Mouse (Mus musculus): ENCODE data around the gene Smim4. TPM values are rescaled to one million over a fixed set of nuclear protein-coding genes. Genes with fewer than 3 reads are reported as not detected.

The Smim4 gene
- total RNA-seq, 2 experiments from 2014 or later: 33.4 to 36.1 TPM

DNA sequence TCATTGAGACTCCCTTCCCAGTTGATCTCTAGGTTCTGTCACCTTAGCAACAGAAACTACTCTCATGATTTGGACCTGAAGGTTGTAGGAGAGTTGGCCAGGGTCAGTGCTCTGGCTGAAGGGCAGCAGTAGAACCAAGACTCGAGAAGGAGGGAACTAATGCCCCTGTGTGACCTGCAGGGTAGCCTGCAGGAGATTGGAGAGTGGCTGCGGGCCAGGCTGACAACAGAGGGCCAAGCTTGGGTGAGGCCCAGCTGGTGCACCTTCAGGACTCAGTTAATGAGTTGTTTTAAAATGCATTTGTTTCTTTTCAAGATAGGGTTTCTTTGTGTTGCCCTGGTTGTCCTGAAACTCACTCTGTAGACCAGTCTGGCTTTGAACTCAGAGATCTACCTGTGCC is 36.3 kb upstream of the Smim4 start:
- Histone ChIP-seq H3K4me3 (no peak overlapping the region), H3K27ac (no peak overlapping the region; the same call in 1 of the 2 replicates)
- intact Hi-C loops (cut with DNase I): no loop called here
- no peak for TF ChIP-seq CTCF (IDR thresholded peaks at IDR 0.05)
- DNase-seq: no peak

DNA sequence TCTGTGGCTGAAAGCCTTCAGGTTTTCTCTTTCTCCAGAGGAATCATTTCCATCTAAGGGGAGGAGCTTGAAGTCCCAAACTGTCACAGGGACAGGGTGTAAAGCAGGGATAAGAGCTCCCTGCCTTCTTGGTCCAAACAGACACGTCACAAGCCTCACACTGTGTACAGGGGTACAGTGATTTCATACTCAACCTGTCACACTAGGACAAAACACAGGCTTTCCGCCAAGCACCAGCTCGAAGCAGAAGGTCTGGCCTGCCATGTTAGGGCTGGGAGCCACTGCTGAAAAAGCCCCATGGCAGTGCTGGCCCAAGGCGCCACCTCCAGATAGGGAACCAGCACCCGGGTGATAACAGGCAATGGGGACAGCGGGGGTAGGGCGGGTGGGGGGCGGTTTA is 35.3 kb upstream of the Smim4 start:
- Histone ChIP-seq H3K4me3 (no peak overlapping the region), H3K27ac (no peak overlapping the region)
- TF ChIP-seq CTCF (IDR thresholded peaks at IDR 0.05): no peak
- no peak for DNase-seq
- intact Hi-C loops (cut with DNase I): no loop called here

DNA sequence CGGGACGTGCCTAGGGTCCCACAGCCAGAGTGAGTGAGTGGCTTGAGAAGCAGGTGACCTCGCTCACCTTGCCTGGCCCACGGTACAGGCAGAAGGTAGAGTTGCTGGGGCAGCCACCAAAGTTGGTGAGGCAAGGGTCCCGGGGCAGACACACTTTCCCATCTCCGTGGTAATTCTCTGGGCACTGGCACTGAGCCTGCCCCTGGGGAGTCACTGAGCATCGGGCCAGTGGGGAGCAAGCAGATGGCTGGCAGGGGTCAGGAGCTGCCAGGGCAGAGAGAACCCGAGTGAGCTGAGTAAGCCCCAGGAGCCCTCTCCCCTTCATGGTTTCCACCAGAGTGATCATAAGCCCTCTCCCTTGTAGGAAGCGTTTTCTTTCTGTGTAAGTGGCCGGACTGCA is 32.9 kb upstream of the Smim4 start:
- TF ChIP-seq CTCF (IDR thresholded peaks at IDR 0.05): no peak
- intact Hi-C loops (cut with DNase I): no loop called here
- Histone ChIP-seq H3K4me3 (no peak overlapping the region), H3K27ac (no peak overlapping the region)
- no peak for DNase-seq

DNA sequence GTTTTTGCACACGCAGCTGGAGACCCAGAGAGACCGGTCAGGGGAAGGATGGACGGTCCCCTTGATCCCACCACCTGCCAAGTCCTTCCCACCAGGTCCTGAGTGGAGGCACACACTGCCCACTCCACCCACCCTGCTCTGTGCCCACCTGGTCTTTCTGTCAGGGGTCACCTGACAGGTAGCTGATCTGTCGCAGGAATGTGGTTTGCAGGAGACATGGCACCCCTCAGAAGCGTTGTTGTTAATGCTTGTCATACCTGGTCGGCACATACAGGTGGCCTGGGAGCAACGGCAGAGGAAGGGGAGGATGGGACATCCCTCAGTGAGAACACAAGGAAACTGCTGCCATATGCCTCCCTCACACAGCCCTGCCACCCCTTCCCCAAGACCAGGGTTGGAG is 32.4 kb upstream of the Smim4 start:
- Histone ChIP-seq H3K27ac (no peak overlapping the region), H3K4me3 (no peak overlapping the region)
- no peak for TF ChIP-seq CTCF (IDR thresholded peaks at IDR 0.05)
- DNase-seq: no peak
- intact Hi-C loops (cut with DNase I): no loop called here

DNA sequence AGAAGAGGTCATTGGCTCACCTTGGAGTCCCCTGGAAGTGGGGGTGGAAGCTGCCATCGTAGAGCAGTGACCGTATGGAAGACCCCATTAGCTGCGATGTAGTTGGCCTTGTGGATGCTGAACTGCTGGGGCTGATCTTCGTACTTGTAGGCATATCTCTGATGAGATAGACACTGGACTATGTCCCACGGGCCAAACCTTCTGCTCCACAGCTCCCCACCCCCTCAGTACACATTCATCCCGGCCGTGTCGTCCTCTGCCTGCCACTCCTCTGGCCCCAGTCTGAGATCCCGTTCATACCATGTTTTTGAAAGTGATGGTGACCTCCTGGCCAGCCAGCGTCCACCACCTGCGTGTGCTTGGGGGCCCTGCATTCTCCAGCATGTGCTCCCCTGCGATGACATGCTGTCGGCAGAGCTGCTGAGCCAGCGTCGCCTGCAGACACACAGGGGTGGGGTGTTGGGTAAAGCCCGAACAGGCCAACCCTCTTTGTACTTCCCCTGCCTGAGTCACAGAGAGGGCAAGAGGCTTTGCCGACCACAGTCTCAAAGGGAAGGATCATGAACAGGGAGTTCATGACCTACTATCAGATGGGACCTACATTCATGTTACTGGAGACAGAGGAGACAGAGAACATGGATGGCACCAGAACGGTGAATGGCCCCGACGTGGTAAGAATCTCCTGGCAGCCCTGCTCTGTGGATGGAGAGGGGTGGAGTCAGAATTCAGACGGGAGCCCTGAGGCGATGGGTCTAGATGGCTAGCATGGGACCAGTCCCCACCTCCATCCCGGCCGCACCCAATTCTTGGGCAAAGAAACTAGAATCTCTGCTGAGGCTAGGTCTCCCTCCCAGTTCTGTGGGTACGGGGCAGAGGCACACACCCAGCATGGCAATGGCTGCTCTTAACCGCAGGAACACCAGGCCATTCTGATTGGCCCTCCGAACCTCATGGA is 31.7 kb upstream of the Smim4 start:
- DNase-seq: no peak
- no peak overlapping the region for H3K27ac ChIP-seq
- intact Hi-C loops (cut with DNase I): no loop called here
- TF ChIP-seq CTCF (IDR thresholded peaks at IDR 0.05): no peak
- H3K4me3 ChIP-seq: no peak overlapping the region

GRCm38 (mm10) chr14:31145694-31146093 is 16.9 kb upstream of the Smim4 start:
- DNase-seq: no peak
- no peak for TF ChIP-seq CTCF (IDR thresholded peaks at IDR 0.05)
- Histone ChIP-seq H3K27ac (no peak overlapping the region), H3K4me3 (no peak overlapping the region)
- intact Hi-C loops (cut with DNase I): no loop called here

DNA sequence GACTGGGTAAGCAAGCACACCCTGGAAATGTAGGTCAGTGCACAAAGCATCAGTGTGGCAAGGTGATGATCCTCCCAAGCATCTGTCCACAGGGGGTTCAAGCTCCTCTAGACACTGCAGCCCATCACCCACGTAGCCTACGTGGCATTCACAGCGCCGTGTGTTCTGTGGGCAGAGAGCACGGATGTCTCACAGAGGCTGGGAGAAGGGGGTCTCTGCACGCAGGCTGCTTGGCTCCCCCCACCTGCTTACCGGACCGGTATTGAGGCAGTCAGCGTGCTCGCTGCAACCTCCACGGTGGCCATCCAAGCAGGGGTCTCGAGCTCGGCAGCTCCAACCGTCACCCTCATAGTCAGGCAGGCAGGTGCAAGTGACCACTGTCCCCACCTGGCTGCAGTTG is 12.3 kb upstream of the Smim4 start:
- intact Hi-C loops (cut with DNase I): no loop called here
- no peak overlapping the region for H3K27ac ChIP-seq
- H3K4me3 ChIP-seq: no peak overlapping the region
- DNase-seq: peak; percentile 12
- TF ChIP-seq CTCF (IDR thresholded peaks at IDR 0.05): no peak

DNA sequence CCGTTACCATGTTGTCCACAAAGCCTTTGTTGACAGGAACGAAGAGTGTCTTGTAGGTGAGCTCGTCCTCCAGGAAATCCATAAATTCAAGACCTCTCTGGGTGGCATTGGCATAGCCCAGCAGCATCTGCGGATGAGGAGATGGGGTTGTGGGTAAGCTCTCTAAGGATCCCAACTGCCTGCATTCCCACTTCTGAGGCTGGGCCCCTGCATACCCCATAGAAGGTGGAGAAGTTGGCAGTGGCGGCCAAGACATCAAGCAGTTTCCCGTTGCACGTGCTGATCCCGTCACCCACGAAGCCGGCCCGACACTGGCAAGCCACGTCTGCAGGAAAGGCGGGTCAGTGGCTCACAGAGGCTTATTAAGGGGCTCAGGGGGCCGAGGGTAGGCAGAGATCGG is 11.4 kb upstream of the Smim4 start:
- DNase-seq: peak; percentile 14
- intact Hi-C loops (cut with DNase I): no loop called here
- H3K27ac ChIP-seq: no peak overlapping the region
- H3K4me3 ChIP-seq: no peak overlapping the region
- no peak for TF ChIP-seq CTCF (IDR thresholded peaks at IDR 0.05)

DNA sequence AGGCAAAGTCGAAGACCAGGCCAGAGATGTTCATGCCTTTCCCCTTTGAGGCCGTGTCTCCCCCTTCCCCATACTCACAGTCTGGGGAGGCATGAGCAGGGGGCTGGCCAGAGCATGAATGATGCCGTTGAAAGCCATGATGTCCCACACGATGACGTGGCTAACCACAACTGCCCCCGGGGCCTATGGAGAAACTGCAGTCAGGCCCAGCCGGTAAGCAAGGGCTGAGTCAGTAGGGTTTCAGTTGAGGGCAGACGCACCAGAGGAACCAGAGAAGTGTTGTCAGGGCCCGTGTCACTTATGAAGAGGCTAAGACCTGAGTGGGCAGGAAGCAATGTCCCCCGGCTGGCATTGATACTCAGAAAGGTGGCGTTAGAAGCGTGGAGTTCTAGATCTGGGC is 10.9 kb upstream of the Smim4 start:
- no peak overlapping the region for H3K4me3 ChIP-seq

GRCm38 (mm10) chr14:31138897-31139429 is 10.2 kb upstream of the Smim4 start:
- Histone ChIP-seq H3K27ac (no peak overlapping the region), H3K4me3 (no peak overlapping the region)
- TF ChIP-seq CTCF (IDR thresholded peaks at IDR 0.05): no peak
- DNase-seq: peak; percentile 15
- intact Hi-C loops (cut with DNase I): no loop called here

More for the DNA sequence above, 10.9 kb upstream of the Smim4 start:
- DNase-seq: peak; percentile 10
- no peak for TF ChIP-seq CTCF (IDR thresholded peaks at IDR 0.05)
- H3K27ac ChIP-seq: no peak overlapping the region
- intact Hi-C loops (cut with DNase I): no loop called here

GRCm38 (mm10) chr14:31138219-31138896 is 9.6 kb upstream of the Smim4 start:
- peak; percentile 24 for DNase-seq
- H3K27ac ChIP-seq: peak overlapping the region; percentile 58
- H3K4me3 ChIP-seq: no peak overlapping the region
- intact Hi-C loops (cut with DNase I): no loop called here
- no peak for TF ChIP-seq CTCF (IDR thresholded peaks at IDR 0.05)

DNA sequence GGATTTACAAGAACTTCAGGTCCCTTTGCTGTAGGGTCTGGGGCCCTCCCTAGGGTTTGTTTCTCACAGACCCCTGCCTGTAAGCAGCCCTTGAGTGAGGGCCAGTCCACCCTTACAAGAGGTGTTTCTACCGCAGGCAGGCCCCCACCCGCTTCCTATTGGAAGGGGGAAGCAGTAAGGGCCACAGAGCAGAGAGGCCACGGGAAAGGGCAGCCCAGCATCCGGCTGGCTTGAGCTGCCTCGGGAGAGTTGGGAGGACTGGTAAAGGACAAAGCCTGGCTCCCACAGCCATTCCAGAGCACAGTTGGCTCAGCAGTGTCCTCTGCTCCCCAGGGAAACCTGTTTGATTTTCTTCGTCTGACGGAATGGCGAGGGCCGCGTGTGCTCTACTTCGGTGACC is 9.0 kb upstream of the Smim4 start:
- Histone ChIP-seq H3K27ac (peak overlapping the region; percentile 58), H3K4me3 (no peak overlapping the region)
- no peak for TF ChIP-seq CTCF (IDR thresholded peaks at IDR 0.05)
- DNase-seq: peak; percentile 35
- intact Hi-C loops (cut with DNase I): no loop called here

DNA sequence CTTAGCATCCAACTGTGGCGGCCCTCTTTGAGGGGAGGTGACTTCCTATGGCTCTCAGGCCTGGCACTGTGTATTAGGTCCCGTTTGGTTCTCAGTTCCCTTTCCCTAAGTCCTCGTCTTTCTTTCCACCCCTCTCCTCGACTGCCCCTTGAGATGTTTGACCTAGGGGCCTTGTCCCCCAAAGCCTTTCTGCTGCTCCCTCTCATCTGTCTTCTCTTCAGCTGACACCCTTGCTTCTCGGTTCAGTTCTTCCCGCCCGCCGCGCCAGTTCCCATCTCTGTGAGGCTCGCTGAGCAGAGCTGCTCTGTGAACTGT is 8.5 kb upstream of the Smim4 start:
- H3K27ac ChIP-seq: peak overlapping the region; percentile 58; the same call in 1 of the 2 replicates
- no peak for DNase-seq
- intact Hi-C loops (cut with DNase I): no loop called here
- no peak overlapping the region for H3K4me3 ChIP-seq
- no peak for TF ChIP-seq CTCF (IDR thresholded peaks at IDR 0.05)

All from gastrocnemius, adult 2 months (tissue).